Mouse (Mus musculus): ENCODE results near the gene Bhmt2. TPM values are rescaled to one million over a fixed set of nuclear protein-coding genes. Genes with fewer than 3 reads are reported as not detected.

The Bhmt2 gene
- polyA plus RNA-seq, 1 experiment from 2014 or later: 0.94 TPM

Other genes starting within 250 kb of the Bhmt2 start
- gene Jmy, start 174.5 kb downstream of the Bhmt2 start, polyA plus RNA-seq (2015; fragmentation: Nextera tagmentation; extraction: Ambion mirVana): 1.9 and 2.2 TPM in 2 replicates
- gene Bhmt, start 36.3 kb downstream of the Bhmt2 start, polyA plus RNA-seq (2015; fragmentation: Nextera tagmentation; extraction: Ambion mirVana): 0.59 and 1.8 TPM in 2 replicates
- 0.20 and 0.50 TPM in 2 replicates for gene Dmgdh, start 131 bp upstream of the Bhmt2 start, polyA plus RNA-seq (2015; fragmentation: Nextera tagmentation; extraction: Ambion mirVana)
- 11.2 and 11.4 TPM in 2 replicates for gene Arsb, start 97.3 kb upstream of the Bhmt2 start, polyA plus RNA-seq (2015; fragmentation: Nextera tagmentation; extraction: Ambion mirVana)